Mouse (Mus musculus) kidney, postnatal 36 days (tissue): ENCODE results near the gene Vav3.

Experiments
- DNase-seq, 2 experiments: peaks; one replicate each; pipeline ENCODE4 v3.0.0; 2021 to 2022; ENCODE audit warnings: mixed read lengths in 2 of 2

The Vav3 gene

GRCm38 (mm10) chr3:109340274-109341070 is at the start of gene Vav3:
Gene Vav3, plus strand, starts transcription at chr3:109340653.
- DNase-seq, result peak; percentile 56 to 81

DNA sequence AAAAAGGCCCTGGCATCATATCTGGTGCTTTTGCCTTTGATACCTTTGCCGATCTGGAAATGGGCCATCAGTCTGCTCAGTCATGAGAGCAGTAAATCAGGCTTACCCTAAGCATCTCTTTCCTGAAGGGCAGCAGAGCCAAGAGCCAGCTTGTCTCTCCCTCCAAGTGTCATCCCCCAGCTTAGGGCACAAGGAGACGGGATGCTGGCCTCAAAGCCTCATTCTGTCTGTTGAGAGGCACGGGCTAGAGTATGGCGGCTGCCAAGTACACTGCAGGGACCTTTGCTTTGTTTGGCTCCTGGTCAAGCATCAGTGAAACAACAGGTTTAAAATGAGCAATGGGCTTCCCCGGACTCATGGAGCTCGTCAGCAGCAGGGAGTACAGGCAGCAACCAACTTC is 41.6 kb upstream of the Vav3 start:
- peak in 1 of 2 experiments; percentile 4 for DNase-seq

- DNase-seq, result no peak
Measured at GRCm38 (mm10) chr3:109299303-109300074, 41.0 kb upstream of the Vav3 start.

GRCm38 (mm10) chr3:109302059-109302458 is 38.4 kb upstream of the Vav3 start:
- DNase-seq, result no peak

DNA sequence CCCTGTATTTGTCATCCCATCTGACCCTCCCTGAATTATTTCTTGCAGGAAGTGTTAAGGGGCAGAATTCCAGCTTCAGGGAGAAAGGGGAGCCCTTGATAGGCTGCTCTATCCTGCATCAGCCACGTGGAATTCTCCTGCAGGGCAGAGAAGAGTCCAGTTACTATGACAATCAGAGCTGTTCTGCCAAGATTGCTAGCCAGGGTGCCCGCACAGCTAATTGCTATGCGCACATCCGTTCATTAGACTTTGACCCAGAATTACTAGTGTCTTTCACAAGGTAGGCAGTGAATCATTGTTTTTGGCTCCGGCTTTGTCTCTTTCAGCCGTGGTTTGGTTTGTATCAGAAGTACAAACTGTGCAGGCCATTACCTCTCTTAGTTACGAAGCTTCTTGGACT is 33.0 kb upstream of the Vav3 start:
- peak; percentile 72 to 81 for DNase-seq

GRCm38 (mm10) chr3:109308468-109308867 is 32.0 kb upstream of the Vav3 start:
- DNase-seq, result no peak

GRCm38 (mm10) chr3:109309317-109310265 is 30.9 kb upstream of the Vav3 start:
- peak; percentile 54 to 61 for DNase-seq

GRCm38 (mm10) chr3:109311172-109311824 is 29.2 kb upstream of the Vav3 start:
- no peak for DNase-seq

DNA sequence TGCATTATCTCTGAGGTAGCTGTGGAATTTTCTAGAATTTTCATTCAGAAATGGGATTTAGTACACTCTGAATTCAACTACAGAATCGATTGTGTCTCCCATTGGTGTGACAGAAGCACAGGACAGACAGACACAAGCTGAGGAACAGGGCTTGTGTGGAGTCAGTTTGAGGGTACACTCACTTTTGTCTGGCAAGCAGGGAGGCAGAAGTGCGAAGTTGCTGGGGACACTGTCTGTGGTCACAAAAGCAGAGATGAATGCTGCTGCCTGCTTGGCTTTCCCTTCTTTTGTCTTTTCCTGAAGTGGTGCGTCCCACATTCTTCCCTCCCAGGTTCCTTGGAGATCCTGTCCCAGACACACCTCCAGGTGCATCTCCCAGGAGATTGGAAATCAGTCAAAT is 28.6 kb upstream of the Vav3 start:
- no peak for DNase-seq

DNA sequence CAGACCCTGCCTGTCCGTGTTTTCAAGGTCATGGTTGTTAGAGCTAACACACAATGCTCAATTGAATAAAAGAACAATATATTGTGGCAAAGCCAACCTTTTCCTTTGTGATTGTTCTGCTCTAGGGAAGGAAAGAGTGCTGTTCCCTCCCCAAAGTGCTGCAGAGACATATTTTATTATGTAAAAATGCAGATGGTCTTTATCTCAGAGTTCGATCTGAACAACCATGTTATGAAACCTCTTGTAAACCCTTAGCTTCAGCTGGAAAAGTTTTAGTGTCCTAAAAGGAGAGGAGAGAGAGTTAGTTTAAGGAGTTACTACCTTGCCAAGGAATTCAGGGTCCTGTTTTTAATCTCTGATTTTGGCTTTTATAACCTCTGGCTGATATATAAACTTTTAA is 27.0 kb upstream of the Vav3 start:
- no peak for DNase-seq

- DNase-seq, result no peak
Measured at GRCm38 (mm10) chr3:109322225-109322624, 18.2 kb upstream of the Vav3 start.

DNA sequence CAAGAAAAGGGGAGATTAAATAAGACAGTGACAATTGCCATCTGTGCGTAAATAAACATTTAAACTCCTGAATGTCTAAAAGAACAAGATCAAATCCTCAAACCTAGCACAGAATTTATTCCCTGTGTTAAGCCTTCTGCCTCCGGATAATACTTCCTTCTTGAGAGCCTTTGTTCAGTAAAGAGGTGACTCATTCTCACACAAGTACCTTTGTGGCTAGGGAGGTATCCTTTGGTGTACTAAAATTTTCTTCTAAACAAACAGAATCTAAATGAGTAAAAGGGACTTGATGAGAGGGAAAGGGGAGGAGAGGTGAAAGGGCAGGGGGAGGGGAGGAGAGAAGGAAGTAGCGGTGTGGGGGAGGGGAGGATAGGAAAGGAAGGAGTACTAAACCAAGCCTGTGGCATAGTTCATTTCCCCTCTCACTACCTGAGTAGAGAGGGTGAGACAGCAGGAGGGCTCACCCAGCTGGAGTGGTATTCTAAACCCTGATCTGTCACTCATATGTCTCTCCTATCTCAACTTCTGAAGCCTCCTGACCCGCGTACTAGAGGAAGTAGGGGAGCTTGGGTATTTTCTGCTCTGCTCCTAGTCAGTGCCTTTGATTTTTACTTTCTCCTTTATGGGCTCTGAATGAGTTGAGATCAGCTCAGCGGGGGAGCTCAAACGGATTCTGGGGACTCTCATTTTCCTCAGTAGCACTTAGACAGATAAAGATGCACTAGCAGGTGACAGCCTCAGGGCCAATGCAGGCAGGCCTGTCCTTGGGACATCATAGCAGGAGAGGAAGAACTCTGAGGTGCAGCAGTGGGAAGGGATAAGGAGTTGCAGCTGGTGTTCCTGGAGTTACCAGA is 16.8 kb upstream of the Vav3 start:
- DNase-seq, result no peak

GRCm38 (mm10) chr3:109327128-109327527 is 13.3 kb upstream of the Vav3 start:
- DNase-seq, result no peak

GRCm38 (mm10) chr3:109332755-109333154 is 7.7 kb upstream of the Vav3 start:
- DNase-seq, result no peak

DNA sequence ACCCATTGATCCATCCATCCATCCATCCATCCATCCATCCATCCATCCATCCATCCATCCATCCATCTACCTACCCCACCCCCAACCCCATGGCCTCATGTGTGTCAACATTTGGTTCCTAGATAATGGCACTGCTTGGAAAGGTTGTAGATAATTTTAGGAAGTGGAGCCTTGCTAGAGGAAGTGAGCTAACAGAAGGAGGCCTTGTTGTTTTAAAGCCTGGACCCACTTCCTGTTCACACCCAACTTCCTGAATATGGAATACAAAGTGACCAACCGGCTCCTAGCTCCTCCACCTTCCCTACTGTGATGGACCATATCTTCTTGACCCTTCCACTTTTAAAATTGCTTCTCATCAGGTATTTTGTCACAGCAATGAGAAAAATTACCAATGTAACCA is 5.0 kb upstream of the Vav3 start:
- no peak for DNase-seq

DNA sequence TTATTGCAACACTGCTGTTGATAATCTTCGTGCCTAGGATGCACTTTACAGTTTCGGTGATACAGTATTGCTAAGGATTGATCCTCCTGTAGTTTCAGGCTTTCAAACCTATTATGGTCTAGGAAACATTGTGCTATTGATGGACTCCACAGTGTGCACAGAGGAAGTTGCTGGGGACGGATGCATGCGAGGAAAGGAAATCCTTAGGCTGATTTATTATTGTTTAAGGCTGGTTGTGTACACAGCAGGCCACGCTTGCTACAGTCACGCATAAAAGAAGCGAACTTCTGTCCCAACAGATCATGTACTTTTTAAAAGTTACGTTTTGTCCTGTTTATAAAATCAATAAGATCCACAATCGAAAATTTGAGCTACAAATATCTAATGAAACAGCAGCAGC is 1.2 kb upstream of the Vav3 start:
- DNase-seq, result no peak

DNA sequence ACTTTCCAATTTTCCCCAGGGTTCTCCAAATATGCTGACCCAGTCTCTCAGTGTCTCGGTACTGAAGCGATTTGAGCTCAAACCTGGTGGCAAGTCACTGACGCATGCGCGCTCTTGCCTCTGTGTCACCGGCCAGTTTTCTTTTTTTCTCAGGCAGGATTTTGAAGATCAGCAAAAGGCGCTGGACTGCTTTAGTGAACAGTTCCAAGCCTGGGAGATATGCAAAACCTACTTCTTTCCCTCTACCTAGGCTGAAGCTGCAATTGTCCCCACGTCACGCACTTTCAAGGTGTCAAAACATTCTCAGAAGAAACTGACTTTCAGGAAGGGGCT is 546 bp upstream of the Vav3 start:
- peak; percentile 50 to 76 for DNase-seq

DNA sequence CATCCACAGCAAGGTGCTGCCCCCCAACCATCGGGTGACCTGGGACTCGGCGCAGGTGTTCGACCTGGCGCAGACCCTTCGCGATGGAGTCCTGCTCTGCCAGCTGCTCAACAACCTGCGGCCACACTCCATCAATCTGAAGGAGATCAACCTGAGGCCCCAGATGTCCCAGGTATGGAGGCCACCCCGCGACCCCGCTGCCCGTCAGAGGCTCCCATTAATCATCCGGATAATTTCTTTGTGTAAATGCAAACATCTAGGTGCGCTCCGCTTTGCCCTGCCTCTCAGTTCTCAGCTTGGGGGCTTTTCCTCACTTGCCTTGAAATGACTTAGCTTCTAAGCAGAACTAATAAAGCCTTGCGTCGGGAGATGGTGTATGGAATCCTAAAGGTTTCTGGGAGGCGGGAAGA is 623 bp downstream of the Vav3 start:
- no peak for DNase-seq

DNA sequence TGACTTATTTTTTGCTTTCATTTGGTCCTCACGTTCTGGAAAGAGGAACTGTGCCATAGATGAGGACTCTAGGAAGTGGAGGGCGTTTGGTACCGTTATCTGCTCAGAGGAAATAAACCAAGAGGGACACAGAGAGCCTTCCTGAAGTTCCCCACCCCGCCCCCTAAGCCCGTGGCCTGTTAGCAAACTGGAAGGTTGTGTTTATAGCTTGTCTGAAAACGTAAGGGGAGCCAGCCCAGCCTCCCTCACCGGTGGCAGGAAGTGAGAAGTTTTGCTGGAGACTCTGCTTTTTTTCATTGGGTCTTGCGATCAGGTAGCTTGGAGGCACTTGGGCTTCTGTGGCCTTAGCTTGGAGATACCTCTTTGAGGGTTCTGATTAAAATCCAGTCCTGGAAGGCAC is 1.2 kb downstream of the Vav3 start:
- peak; percentile 43 to 63 for DNase-seq

GRCm38 (mm10) chr3:109351956-109352684 is 11.7 kb downstream of the Vav3 start:
- peak; percentile 19 to 49 for DNase-seq

GRCm38 (mm10) chr3:109352690-109353089 is 12.2 kb downstream of the Vav3 start:
- DNase-seq, result peak in 1 of 2 experiments; percentile 25
